Mouse (Mus musculus): ENCODE measurements at regions not wholly inside any gene's neighbourhood (a gene's known extent, or its start where the extent isn't known, plus 50 kb on each side); places are given as distances from the start of the nearest gene placed in this dataset.

GRCm38 (mm10) chr2:128301709-128302108, 175.9 kb downstream of the Bcl2l11 start:
- ATAC-seq (replicated peaks; ENCODE audit: insufficient number of reproducible peaks, low FRiP score, low TSS enrichment) = no peak
- no peak overlapping the region for H3K9ac ChIP-seq (ENCODE audit: low read depth, low read length)
- no peak overlapping the region for H3K4me3 ChIP-seq (ENCODE audit: low read depth, low read length)
- H3K4me2 ChIP-seq = no peak overlapping the region
- H3K27ac ChIP-seq (ENCODE audit: low read depth, low read length) = no peak overlapping the region
- 18% methylated on average over 8 of the region's 8 CpGs for WGBS (ENCODE audit: insufficient replicate concordance)
- H3K27me3 ChIP-seq (ENCODE audit: control insufficient read depth, insufficient read depth, low read length) = no peaks in the 10 kb centered on the region
- H3K9me3 ChIP-seq (replicated peaks; ENCODE audit: control insufficient read depth, low read length) = no peaks in the 10 kb centered on the region
- H3K4me1 ChIP-seq (ENCODE audit: control insufficient read depth, insufficient read depth, low read length) = peaks cover 20% of the 10 kb centered on the region
- no peaks in the 10 kb centered on the region for H3K36me3 ChIP-seq (ENCODE audit: control insufficient read depth, insufficient read depth, low read length)

DNA sequence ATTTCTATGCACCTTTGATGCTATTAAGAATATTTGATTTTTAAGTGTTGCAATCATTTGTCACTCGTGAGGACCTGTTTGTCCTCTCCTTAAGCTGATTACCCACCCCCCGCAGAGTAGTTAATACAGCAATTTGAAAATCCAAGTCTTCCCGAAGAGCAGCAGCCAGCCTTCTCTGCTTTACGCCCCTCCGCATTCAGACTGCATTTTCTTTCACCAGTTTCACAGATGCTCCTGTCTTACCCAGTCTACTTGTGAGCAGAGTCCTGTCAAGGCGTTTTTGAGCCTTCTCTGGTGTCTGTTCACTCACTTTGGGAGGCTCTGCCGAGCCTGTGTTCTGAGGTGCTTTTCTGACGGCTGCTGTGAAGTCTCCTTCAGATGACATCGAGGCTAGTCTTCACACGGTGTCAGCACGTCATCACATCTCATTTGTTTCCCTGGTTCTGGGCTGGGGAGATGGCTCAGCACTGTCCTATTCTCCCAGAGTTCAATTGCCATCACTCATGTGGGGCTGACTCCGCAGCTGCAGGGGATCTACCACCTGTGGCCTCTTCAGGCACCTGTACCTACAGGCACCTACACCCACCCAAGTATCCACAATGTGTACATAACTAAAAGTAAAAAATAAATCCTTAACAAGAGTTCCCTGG, 178.3 kb downstream of the Bcl2l11 start:
- Histone ChIP-seq H3K27ac (ENCODE audit: low read depth, low read length) (no peak overlapping the region), H3K4me3 (ENCODE audit: low read depth, low read length) (no peak overlapping the region), H3K4me1 (ENCODE audit: control insufficient read depth, insufficient read depth, low read length) (peaks cover 15% of the 10 kb centered on the region), H3K9ac (ENCODE audit: low read depth, low read length) (no peak overlapping the region), H3K36me3 (ENCODE audit: control insufficient read depth, insufficient read depth, low read length) (no peaks in the 10 kb centered on the region), H3K4me2 (peak overlapping the region; percentile 31), H3K27me3 (ENCODE audit: control insufficient read depth, insufficient read depth, low read length) (no peaks in the 10 kb centered on the region), H3K9me3 (replicated peaks; ENCODE audit: control insufficient read depth, low read length) (no peaks in the 10 kb centered on the region)
- WGBS (ENCODE audit: insufficient replicate concordance) = 21% methylated on average over 12 of the region's 12 CpGs
- no peak for ATAC-seq (replicated peaks; ENCODE audit: insufficient number of reproducible peaks, low FRiP score, low TSS enrichment)

DNA sequence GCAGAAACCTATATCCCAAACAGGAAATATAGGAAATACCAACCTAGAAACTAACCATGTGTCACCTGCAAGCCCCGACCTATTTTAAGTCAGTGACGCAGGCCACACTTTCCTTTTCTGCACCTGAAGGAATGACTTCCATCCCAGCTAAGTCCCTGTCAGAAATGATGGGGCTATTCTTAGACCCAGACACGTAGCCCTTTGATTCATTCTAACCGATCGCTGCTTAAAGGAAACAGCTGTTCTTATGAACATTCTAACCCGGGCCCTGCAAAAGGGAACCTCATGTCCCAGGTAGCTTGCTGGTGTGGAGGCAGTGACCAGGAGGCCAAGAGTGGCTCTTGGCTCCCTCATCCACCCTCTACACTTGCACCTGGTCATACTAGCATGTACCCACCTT, 180.9 kb downstream of the Bcl2l11 start:
- 51% methylated on average over 6 of the region's 6 CpGs for WGBS (ENCODE audit: insufficient replicate concordance)
- H3K27ac ChIP-seq (ENCODE audit: low read depth, low read length) = no peak overlapping the region
- no peak overlapping the region for H3K9ac ChIP-seq (ENCODE audit: low read depth, low read length)
- H3K36me3 ChIP-seq (ENCODE audit: control insufficient read depth, insufficient read depth, low read length) = no peaks in the 10 kb centered on the region
- no peaks in the 10 kb centered on the region for H3K27me3 ChIP-seq (ENCODE audit: control insufficient read depth, insufficient read depth, low read length)
- no peak for ATAC-seq (replicated peaks; ENCODE audit: insufficient number of reproducible peaks, low FRiP score, low TSS enrichment)
- peaks cover 9% of the 10 kb centered on the region for H3K4me1 ChIP-seq (ENCODE audit: control insufficient read depth, insufficient read depth, low read length)
- no peaks in the 10 kb centered on the region for H3K9me3 ChIP-seq (replicated peaks; ENCODE audit: control insufficient read depth, low read length)
- no peak overlapping the region for H3K4me3 ChIP-seq (ENCODE audit: low read depth, low read length)
- no peak overlapping the region for H3K4me2 ChIP-seq

GRCm38 (mm10) chr2:128309541-128310030, 183.7 kb downstream of the Bcl2l11 start:
- H3K4me1 ChIP-seq (ENCODE audit: control insufficient read depth, insufficient read depth, low read length) = peaks cover 24% of the 10 kb centered on the region
- no peak overlapping the region for H3K4me3 ChIP-seq (ENCODE audit: low read depth, low read length)
- no peak for ATAC-seq (replicated peaks; ENCODE audit: insufficient number of reproducible peaks, low FRiP score, low TSS enrichment)
- H3K27ac ChIP-seq (ENCODE audit: low read depth, low read length) = no peak overlapping the region
- H3K9me3 ChIP-seq (replicated peaks; ENCODE audit: control insufficient read depth, low read length) = no peaks in the 10 kb centered on the region
- 26% methylated on average over 10 of the region's 10 CpGs for WGBS (ENCODE audit: insufficient replicate concordance)
- no peak overlapping the region for H3K9ac ChIP-seq (ENCODE audit: low read depth, low read length)
- no peak overlapping the region for H3K4me2 ChIP-seq
- no peaks in the 10 kb centered on the region for H3K27me3 ChIP-seq (ENCODE audit: control insufficient read depth, insufficient read depth, low read length)
- no peaks in the 10 kb centered on the region for H3K36me3 ChIP-seq (ENCODE audit: control insufficient read depth, insufficient read depth, low read length)

DNA sequence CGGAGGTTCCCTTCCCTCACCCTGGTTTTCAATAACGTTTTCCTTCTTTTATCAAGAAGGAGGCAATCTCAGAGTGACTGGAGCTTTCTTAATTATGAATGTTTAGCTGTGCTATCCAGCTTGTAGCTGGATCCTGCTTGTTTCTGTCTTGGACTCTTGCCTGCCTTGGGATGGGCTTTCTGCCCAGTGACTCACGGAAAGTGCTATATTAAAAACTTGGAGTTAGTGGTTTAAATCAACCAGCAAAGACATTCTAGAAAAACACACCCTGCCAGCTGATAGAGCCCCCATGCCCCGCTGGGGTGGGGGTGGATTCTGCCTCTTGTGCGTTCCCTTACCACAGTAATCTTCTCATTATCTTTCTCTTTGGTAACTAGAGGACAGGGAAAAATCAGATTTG, 184.2 kb downstream of the Bcl2l11 start:
- H3K9ac ChIP-seq (ENCODE audit: low read depth, low read length) = no peak overlapping the region
- 32% methylated on average over 5 of the region's 5 CpGs for WGBS (ENCODE audit: insufficient replicate concordance)
- peaks cover 24% of the 10 kb centered on the region for H3K4me1 ChIP-seq (ENCODE audit: control insufficient read depth, insufficient read depth, low read length)
- no peak overlapping the region for H3K4me2 ChIP-seq
- no peaks in the 10 kb centered on the region for H3K9me3 ChIP-seq (replicated peaks; ENCODE audit: control insufficient read depth, low read length)
- no peaks in the 10 kb centered on the region for H3K36me3 ChIP-seq (ENCODE audit: control insufficient read depth, insufficient read depth, low read length)
- H3K27me3 ChIP-seq (ENCODE audit: control insufficient read depth, insufficient read depth, low read length) = no peaks in the 10 kb centered on the region
- no peak overlapping the region for H3K4me3 ChIP-seq (ENCODE audit: low read depth, low read length)
- no peak for ATAC-seq (replicated peaks; ENCODE audit: insufficient number of reproducible peaks, low FRiP score, low TSS enrichment)
- no peak overlapping the region for H3K27ac ChIP-seq (ENCODE audit: low read depth, low read length)

DNA sequence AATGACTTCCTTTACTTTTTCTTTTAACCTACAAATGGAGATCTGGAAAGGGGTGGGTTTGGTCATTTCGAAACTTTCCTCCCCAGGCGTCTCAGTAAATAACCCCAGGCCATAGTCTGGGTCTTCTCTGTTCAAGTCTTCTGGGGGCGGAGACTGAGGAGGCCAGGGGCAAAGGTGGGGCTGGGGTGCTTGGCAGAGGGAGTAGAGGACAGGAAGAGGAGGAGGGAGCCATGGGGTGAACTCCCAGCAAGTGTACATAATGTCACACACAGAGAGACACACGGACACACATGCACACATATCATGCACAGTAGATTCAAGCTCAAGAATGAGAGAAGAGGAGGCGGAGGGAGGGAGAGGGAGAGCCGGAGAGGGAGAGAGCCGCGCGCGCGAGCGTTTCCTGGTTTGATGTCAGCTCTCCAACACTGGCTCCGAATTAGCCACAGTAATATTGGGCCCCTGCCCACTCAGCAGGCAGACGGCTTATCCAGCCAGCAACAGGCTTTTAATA, 186.3 kb downstream of the Bcl2l11 start:
- Histone ChIP-seq H3K4me1 (ENCODE audit: control insufficient read depth, insufficient read depth, low read length) (peaks cover 22% of the 10 kb centered on the region), H3K4me2 (peak overlapping the region; percentile 58), H3K4me3 (ENCODE audit: low read depth, low read length) (peak overlapping the region; percentile 6; the same call in 1 of the 2 replicates), H3K27ac (ENCODE audit: low read depth, low read length) (peak overlapping the region; percentile 54), H3K36me3 (ENCODE audit: control insufficient read depth, insufficient read depth, low read length) (no peaks in the 10 kb centered on the region), H3K9me3 (replicated peaks; ENCODE audit: control insufficient read depth, low read length) (no peaks in the 10 kb centered on the region), H3K9ac (ENCODE audit: low read depth, low read length) (peak overlapping the region; percentile 47; the same call in 1 of the 2 replicates), H3K27me3 (ENCODE audit: control insufficient read depth, insufficient read depth, low read length) (no peaks in the 10 kb centered on the region)
- 0 out of 2 replicates have a peak, but pooled peaks have one; percentile 26 for ATAC-seq (replicated peaks; ENCODE audit: insufficient number of reproducible peaks, low FRiP score, low TSS enrichment)
- 5% methylated on average over 14 of the region's 14 CpGs for WGBS (ENCODE audit: insufficient replicate concordance)

DNA sequence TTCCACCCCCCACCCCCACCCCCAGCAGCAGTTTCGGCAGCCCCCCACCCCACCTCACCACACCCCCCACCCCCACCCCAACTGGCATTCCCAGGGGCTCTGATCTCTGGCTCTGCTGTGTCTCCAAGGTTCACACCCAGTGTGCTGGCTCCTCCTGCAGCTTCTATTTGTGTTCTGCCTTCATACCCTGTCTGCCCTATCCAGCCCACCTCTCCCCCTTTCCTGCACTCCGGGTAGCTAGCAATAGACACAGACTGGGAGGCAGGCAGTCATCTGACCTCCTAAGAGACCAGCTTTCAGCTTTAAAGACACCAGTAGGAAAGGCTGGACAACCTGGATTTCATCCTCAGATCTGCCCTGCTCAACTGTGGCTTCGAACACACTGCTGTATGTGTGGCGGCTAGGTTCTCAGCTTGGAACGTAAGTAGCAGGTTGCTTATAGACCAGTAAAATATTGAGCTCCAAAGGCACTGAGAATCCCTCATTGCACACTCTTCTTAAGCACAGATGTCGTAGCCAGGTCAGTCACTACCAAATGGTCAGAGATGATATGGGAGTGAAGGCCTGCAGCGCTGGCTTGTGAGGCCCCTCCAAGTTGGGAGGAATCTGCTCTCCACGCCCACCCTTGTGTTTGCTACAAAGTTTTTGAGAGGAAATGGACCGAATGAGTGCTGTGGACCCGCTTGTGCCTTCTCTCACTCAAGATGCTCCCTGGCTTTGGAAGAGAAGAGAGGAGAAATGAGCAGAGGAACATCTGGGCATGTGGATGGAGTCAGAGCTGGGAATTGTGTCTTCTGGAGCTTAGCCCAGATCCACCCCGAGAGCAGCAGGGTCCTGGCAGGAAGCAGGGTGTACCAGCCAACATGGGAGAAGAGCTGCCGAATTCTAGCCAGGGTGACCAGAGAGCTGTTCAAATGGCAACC, 187.1 kb downstream of the Bcl2l11 start:
- 0 out of 2 replicates have a peak, but pooled peaks have one; percentile 52 for ATAC-seq (replicated peaks; ENCODE audit: insufficient number of reproducible peaks, low FRiP score, low TSS enrichment)
- 51% methylated on average over 12 of the region's 12 CpGs for WGBS (ENCODE audit: insufficient replicate concordance)
- no peaks in the 10 kb centered on the region for H3K36me3 ChIP-seq (ENCODE audit: control insufficient read depth, insufficient read depth, low read length)
- H3K27me3 ChIP-seq (ENCODE audit: control insufficient read depth, insufficient read depth, low read length) = no peaks in the 10 kb centered on the region
- H3K27ac ChIP-seq (ENCODE audit: low read depth, low read length) = peak overlapping the region; percentile 54
- no peaks in the 10 kb centered on the region for H3K9me3 ChIP-seq (replicated peaks; ENCODE audit: control insufficient read depth, low read length)
- H3K4me2 ChIP-seq = peak overlapping the region; percentile 58
- H3K4me3 ChIP-seq (ENCODE audit: low read depth, low read length) = peak overlapping the region; percentile 6; the same call in 1 of the 2 replicates
- H3K4me1 ChIP-seq (ENCODE audit: control insufficient read depth, insufficient read depth, low read length) = peaks cover 22% of the 10 kb centered on the region
- peak overlapping the region; percentile 47; the same call in 1 of the 2 replicates for H3K9ac ChIP-seq (ENCODE audit: low read depth, low read length)

- WGBS (ENCODE audit: insufficient replicate concordance) = 59% methylated on average over 2 of the region's 2 CpGs
- H3K4me3 ChIP-seq (ENCODE audit: low read depth, low read length) = no peak overlapping the region
- H3K36me3 ChIP-seq (ENCODE audit: control insufficient read depth, insufficient read depth, low read length) = no peaks in the 10 kb centered on the region
- no peak overlapping the region for H3K27ac ChIP-seq (ENCODE audit: low read depth, low read length)
- H3K9ac ChIP-seq (ENCODE audit: low read depth, low read length) = no peak overlapping the region
- H3K4me1 ChIP-seq (ENCODE audit: control insufficient read depth, insufficient read depth, low read length) = peaks cover 28% of the 10 kb centered on the region
- no peaks in the 10 kb centered on the region for H3K27me3 ChIP-seq (ENCODE audit: control insufficient read depth, insufficient read depth, low read length)
- ATAC-seq (replicated peaks; ENCODE audit: insufficient number of reproducible peaks, low FRiP score, low TSS enrichment) = no peak
- no peaks in the 10 kb centered on the region for H3K9me3 ChIP-seq (replicated peaks; ENCODE audit: control insufficient read depth, low read length)
- H3K4me2 ChIP-seq = no peak overlapping the region
These were observed 187.7 kb downstream of the Bcl2l11 start for GRCm38 (mm10) chr2:128313582-128313918.
